Mouse (Mus musculus) retina, postnatal 7 days (tissue): Measurements from ENCODE around the gene Dcaf6.

Source experiments
- DNase-seq: peaks from one replicate; pipeline ENCODE4 v3.0.0-alpha.2; 2012; ENCODE audit warnings: low read depth, low spot score

The Dcaf6 gene

DNA sequence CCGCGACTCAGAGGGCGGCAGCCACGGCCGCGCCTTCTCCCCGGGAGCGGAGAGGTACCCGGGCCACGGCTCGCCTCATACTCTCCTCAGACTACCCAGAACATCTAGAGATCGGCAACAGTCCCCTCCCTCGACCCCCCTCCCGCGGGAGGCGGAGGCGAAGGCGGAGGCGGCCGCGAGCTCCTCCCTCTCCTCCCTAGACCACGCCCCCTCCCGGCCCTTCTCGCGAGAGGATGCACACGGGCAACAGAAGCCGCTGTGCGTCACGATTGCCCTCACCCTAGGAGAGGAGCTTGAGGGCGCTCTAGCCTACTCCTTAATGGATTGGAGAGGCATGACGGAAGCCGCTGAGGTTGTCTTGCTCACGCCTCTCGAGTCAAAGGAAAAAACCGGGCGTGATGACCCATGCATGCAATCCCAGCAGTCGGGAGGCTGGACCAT, at the start of gene Dcaf6, which contains the start of gene Mpc2:
Gene Dcaf6, minus strand, starts transcription at position 116 of the 441 bp plus-strand sequence.
Gene Mpc2, plus strand, starts transcription at position 278 of the 441 bp plus-strand sequence.
- DNase-seq: peak; percentile 99

DNA sequence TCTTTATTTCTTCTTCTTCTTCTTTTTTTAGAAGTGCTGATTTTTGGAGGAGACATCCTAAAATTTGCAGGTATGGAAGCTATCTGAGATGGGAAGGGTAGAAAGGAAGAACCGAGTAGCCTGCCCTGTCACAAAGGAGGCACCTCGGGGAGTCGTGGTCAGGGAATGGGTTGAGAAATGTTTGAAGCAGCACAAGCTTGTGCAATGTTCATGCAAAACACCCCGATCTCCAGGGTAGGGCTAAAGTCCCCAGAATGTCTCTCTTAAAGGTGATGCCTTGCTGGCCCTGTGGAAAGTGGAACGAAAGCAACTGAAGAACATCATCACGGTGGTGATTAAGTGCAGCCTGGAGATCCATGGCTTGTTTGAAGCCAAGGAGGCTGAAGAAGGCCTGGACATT, 46.0 kb upstream of the Dcaf6 start:
- no peak for DNase-seq

GRCm38 (mm10) chr1:165503307-165504024, 43.2 kb upstream of the Dcaf6 start:
- DNase-seq: no peak

DNA sequence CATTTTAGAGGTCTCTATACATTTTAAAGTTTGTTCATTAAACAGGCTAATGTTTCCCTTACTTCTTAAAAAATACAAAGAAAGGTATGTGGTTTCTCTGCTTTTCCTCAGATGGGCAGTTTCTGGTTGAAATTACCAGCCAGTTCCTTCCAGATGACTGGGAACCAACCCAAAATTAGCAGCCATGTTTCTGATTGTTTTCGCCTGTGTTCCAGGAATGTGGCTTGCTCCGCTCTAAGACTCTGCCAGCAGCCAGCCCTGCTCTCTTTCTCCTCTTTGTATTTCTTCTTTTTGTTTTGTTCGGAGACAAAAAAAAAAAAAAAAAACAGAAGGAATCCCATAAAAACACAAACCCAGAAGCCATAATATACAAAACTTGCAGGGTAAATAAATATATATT, 38.6 kb upstream of the Dcaf6 start:
- DNase-seq: no peak

GRCm38 (mm10) chr1:165489197-165489596, 28.9 kb upstream of the Dcaf6 start:
- DNase-seq: no peak

- no peak for DNase-seq
Observed at GRCm38 (mm10) chr1:165486108-165486507, 25.8 kb upstream of the Dcaf6 start.

- no peak for DNase-seq
Observed at GRCm38 (mm10) chr1:165484688-165485233, 24.5 kb upstream of the Dcaf6 start, which contains the start of gene Adcy10. Gene Adcy10, plus strand, starts transcription at chr1:165485183.

DNA sequence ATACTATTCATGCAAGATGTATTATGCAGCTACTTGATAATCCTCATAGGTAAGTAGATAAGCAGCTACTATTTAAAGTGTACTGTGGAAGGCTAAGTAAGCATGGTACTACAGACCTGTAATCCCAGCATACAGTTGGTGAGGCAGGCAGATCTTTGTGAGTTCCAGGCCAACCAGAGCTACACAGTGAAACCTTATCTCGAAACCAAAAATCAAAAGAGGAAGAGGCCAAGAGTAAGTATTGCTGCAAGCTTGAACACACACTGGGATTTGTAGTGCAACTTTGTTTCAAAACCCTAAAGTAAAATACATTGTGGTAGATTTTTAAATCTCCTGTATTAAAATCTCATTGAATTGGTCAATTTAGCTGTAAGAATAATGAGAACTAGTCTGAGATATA, 11.2 kb upstream of the Dcaf6 start:
- DNase-seq: no peak

GRCm38 (mm10) chr1:165469717-165470116, 9.4 kb upstream of the Dcaf6 start:
- no peak for DNase-seq

- no peak for DNase-seq
Observed at GRCm38 (mm10) chr1:165468971-165469370, 8.7 kb upstream of the Dcaf6 start.

DNA sequence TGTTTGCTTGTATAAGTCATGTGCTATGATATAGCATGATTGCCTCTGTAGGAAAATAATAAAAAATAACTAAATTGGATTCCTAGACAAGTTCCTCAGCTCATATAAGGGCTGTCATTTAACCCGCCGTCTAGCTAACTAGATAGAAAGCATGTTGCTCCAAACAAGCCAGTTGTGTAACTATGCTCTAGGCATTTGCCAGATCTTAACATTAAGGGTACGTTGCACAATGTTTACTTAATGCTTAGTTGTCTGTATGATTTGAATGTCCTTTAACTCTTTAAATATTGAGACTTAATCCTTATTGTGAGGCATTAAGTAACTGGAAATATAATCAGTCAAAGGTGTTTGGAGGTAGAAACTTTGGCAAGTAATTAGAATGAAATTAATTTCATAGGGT, 4.3 kb upstream of the Dcaf6 start:
- DNase-seq: no peak

- DNase-seq: no peak
Observed at GRCm38 (mm10) chr1:165462861-165463260, 2.6 kb upstream of the Dcaf6 start.

GRCm38 (mm10) chr1:165461681-165462080, 1.4 kb upstream of the Dcaf6 start:
- no peak for DNase-seq

- DNase-seq: peak; percentile 100
Observed at GRCm38 (mm10) chr1:165460801-165461377, 614 bp upstream of the Dcaf6 start.

DNA sequence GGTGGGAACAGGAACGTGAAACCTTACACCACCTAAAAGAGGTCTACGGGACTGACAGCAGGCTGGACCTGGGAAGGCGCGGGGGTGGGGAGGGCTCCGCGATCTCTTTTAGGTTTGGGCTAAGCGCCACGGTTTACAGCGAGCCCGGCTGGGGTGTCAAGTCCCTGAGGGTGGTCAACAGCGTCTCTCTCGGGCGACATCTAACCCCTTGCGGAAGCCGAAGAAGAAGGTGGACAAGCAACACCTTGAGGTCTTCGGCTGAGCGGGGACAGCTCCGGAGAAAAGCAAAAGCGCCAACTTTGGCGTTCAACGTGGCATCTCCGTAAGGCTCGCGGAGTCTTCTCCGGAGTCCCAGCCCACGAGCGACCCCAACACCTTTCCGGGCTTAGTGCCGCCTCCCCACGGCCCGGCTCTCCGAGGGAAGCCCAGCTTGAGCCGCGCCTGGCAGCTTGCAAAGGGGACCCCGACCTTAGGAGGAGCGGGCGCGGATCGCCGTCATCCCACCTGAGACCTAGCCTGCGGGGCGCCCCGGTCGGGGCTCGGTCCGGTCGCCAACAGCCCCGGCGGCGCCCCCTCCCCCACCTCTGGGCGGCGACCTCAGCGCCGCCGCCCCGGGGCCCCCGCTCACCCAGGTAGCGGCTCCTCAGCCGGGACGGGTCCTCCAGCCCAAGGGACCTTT, 633 bp downstream of the Dcaf6 start:
- no peak for DNase-seq

- no peak for DNase-seq
Observed at GRCm38 (mm10) chr1:165459041-165459502, 1.2 kb downstream of the Dcaf6 start.

GRCm38 (mm10) chr1:165441719-165442118, 18.6 kb downstream of the Dcaf6 start:
- DNase-seq: no peak

DNA sequence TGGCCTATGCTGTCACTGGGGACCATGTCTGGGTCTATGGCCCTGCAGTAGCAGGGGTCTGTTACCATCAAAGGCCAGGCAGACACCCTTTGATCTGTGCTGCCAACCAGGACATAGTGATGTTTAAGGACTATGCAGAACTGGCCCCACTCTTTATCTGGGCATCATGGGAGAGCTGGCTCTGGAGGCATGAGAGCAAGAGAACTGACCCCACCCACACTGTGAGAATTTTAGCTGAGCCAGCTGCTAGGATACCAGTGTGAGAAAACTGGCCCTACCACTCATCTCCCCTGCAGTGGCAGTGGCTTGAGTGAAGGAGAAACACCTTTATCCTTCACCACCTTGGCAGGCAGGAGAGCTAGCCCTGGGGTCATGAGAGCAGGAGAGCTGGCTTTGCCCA, 19.1 kb downstream of the Dcaf6 start:
- no peak for DNase-seq

GRCm38 (mm10) chr1:165440788-165441187, 19.5 kb downstream of the Dcaf6 start:
- DNase-seq: no peak

- DNase-seq: no peak
Observed at GRCm38 (mm10) chr1:165438289-165439021, 21.8 kb downstream of the Dcaf6 start.

- DNase-seq: no peak
Observed at GRCm38 (mm10) chr1:165432883-165433282, 27.4 kb downstream of the Dcaf6 start.

GRCm38 (mm10) chr1:165426254-165426653, 34.0 kb downstream of the Dcaf6 start:
- DNase-seq: no peak
